Mouse (Mus musculus) liver, embryonic 13.5 days (tissue): Measurements from ENCODE around the gene Fam110a. TPM values are rescaled to one million over a fixed set of nuclear protein-coding genes. Genes with fewer than 3 reads are reported as not detected.

Source experiments
- ATAC-seq: fragments of 200-750 bp; cut with Nextera tagmentation; 2 replicates; pipeline ENCODE4 v1.8.0; 2017; ENCODE audit warnings: low read depth, mild to moderate bottlenecking, moderate number of reproducible peaks, moderate library complexity
- DNase-seq: peaks from one replicate; pipeline ENCODE4 v3.0.0; 2022
- H3K27ac ChIP-seq: fragments of 300-500 bp; sonication (generic); 2 replicates; pipeline ENCODE4 v1.5.1; 2015; ENCODE audit warnings: moderate library complexity, mild to moderate bottlenecking, inconsistent platforms
- H3K27me3 ChIP-seq: fragments of 300-500 bp; sonication (generic); 2 replicates; pipeline ENCODE4 v1.6.1; 2015; ENCODE audit warnings: mild to moderate bottlenecking, inconsistent platforms
- H3K36me3 ChIP-seq: fragments of 300-500 bp; sonication (generic); 2 replicates; pipeline ENCODE4 v1.6.1; 2015; ENCODE audit warnings: mild to moderate bottlenecking, inconsistent platforms
- H3K4me1 ChIP-seq: fragments of 300-500 bp; sonication (generic); replicated peaks from 2 replicates; pipeline ENCODE4 v1.6.1; 2015; ENCODE audit warnings: inconsistent platforms
- H3K4me2 ChIP-seq: fragments of 300-500 bp; sonication (generic); 2 replicates; pipeline ENCODE4 v1.6.1; 2015; ENCODE audit warnings: inconsistent platforms, mild to moderate bottlenecking, moderate library complexity
- H3K4me3 ChIP-seq: fragments of 300-500 bp; sonication (generic); replicated peaks from 2 replicates; pipeline ENCODE4 v1.5.1; 2015; ENCODE audit warnings: mild to moderate bottlenecking, inconsistent platforms
- H3K9ac ChIP-seq: fragments of 300-500 bp; sonication (generic); 2 replicates; pipeline ENCODE4 v1.6.1; 2015; ENCODE audit warnings: mild to moderate bottlenecking, inconsistent platforms
- H3K9me3 ChIP-seq: fragments of 300-500 bp; sonication (generic); replicated peaks from 2 replicates; pipeline ENCODE4 v1.6.1; 2016; ENCODE audit warnings: inconsistent platforms
- WGBS: fragments of 180-500 bp; shearing (Covaris S2); methylation state at CpG from one replicate; pipeline ENCODE4 v1.1.7; 2015; ENCODE audit not compliant: insufficient replicate concordance; 5-methylcytosine and 5-hydroxymethylcytosine counted together
- microRNA counts: library from miRNA; unstranded; fragments of <30 nt; microRNA quantifications from one replicate; lab custom pipeline; 2016
- microRNA-seq: library from miRNA; unstranded; fragments of <30 nt; microRNA quantifications from one replicate; pipeline ENCODE4, GENCODE M21; 2016
- polyA plus RNA-seq: library from polyadenylated mRNA; unstranded; fragments of >200 nt; fragmentation: Nextera tagmentation; extraction: Ambion mirVana; gene quantifications from 2 replicates; pipeline ENCODE4 v1.2.1, GENCODE M21; 2015

Fam110a gene
- polyA plus RNA-seq, 1 experiment from 2014 or later = 11.2 TPM

GRCm38 (mm10) chr2:151921596-151921995, 58.4 kb downstream of the Fam110a start:
- no peak overlapping the region for H3K4me2 ChIP-seq
- ATAC-seq (no peak), DNase-seq (no peak)
- no peaks in the 10 kb centered on the region for H3K27me3 ChIP-seq
- H3K4me3 ChIP-seq = no peak overlapping the region
- H3K9me3 ChIP-seq = no peaks in the 10 kb centered on the region
- no peaks in the 10 kb centered on the region for H3K36me3 ChIP-seq
- H3K4me1 ChIP-seq = peaks cover 6% of the 10 kb centered on the region; the same call in 1 of the 2 replicates
- H3K9ac ChIP-seq = no peak overlapping the region
- WGBS = 52% methylated on average over 4 of the region's 4 CpGs
- H3K27ac ChIP-seq = no peak overlapping the region

DNA sequence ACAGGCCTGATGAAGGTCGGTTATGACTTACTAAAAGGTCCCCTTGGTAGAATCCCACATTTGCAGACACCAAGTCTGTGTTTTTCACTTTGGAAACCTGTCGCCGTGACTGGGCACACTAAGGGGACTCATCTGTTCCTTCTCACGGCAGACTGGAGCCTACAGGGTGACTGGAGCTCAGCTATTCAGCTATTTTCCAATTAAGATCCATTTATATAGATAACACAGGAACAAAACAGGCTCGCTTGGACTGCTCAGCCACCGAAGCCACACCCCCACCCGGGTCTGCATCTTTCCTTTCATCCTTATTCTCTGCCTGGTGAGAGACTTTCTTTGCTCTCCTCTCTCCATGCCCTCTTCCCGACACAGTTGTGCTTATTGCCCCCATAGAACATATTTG, 59.0 kb downstream of the Fam110a start:
- Histone ChIP-seq H3K4me1 (peaks cover 6% of the 10 kb centered on the region; the same call in 1 of the 2 replicates), H3K4me3 (no peak overlapping the region), H3K4me2 (no peak overlapping the region), H3K27ac (no peak overlapping the region), H3K9me3 (no peaks in the 10 kb centered on the region), H3K9ac (no peak overlapping the region), H3K36me3 (no peaks in the 10 kb centered on the region), H3K27me3 (no peaks in the 10 kb centered on the region)
- ATAC-seq = no peak
- 54% methylated on average over 8 of the region's 8 CpGs for WGBS
- no peak for DNase-seq

MicroRNAs within 50 kb of the gene (microRNA counts, 519-probe panel; counts per million panel counts)
- microRNA mmu-miR-1953 (lab: Ali Mortazavi, UCI) = 114 counts per million

Small RNA genes lying within 50 kb of the gene (microRNA-seq; reads per million reads assigned to microRNA genes)
- 2.9 reads per million, percentile 3 among the genes with 10 or more reads in this experiment for gene Mir1953

Other genes starting within 250 kb of the Fam110a start
- 49.1 and 51.6 TPM in 2 replicates for gene Psmf1, start 236.0 kb downstream of the Fam110a start, polyA plus RNA-seq
- gene Rspo4, start 137.3 kb downstream of the Fam110a start, polyA plus RNA-seq = not detected in 2 replicates
- 0.06 TPM in 1 of 2 replicates, not detected in the other for gene Angpt4, start 69.0 kb downstream of the Fam110a start, polyA plus RNA-seq
- 1.3 and 1.5 TPM in 2 replicates for gene Slc52a3, start 16.3 kb upstream of the Fam110a start, polyA plus RNA-seq
- not detected in 2 replicates for gene Scrt2, start 101.3 kb upstream of the Fam110a start, polyA plus RNA-seq
- 17.2 and 17.9 TPM in 2 replicates for gene Srxn1, start 125.3 kb upstream of the Fam110a start, polyA plus RNA-seq
- 0.27 and 0.33 TPM in 2 replicates for gene Tcf15, start 163.3 kb upstream of the Fam110a start, polyA plus RNA-seq
- 51.5 and 53.3 TPM in 2 replicates for gene Csnk2a1, start 246.6 kb upstream of the Fam110a start, polyA plus RNA-seq